Mouse (Mus musculus): ENCODE results near the gene Etnk1. TPM values are rescaled to one million over a fixed set of nuclear protein-coding genes. Genes with fewer than 3 reads are reported as not detected.

The Etnk1 gene
- total and polyA plus RNA-seq, 2 experiments, result 14.0 to 26.4 TPM

GRCm38 (mm10) chr6:143160572-143161231 lies 6.3 kb upstream of the Etnk1 start:
- WGBS, result 57% methylated on average over 6 of the region's 6 CpGs

GRCm38 (mm10) chr6:143162161-143162877 lies 4.7 kb upstream of the Etnk1 start:
- H3K36me3 ChIP-seq (ENCODE audit: control insufficient read depth, insufficient read depth, low read length), result no peaks in the 10 kb centered on the region
- no peaks in the 10 kb centered on the region for H3K27me3 ChIP-seq (ENCODE audit: control insufficient read depth, insufficient read depth, low read length)
- no peaks in the 10 kb centered on the region for H3K79me2 ChIP-seq (ENCODE audit: control insufficient read depth, insufficient read depth, low read length)
- peaks cover 3% of the 10 kb centered on the region for H3K4me1 ChIP-seq (ENCODE audit: control insufficient read depth, insufficient read depth, low read length)
- no peak overlapping the region for H3K27ac ChIP-seq (replicated peaks; ENCODE audit: insufficient read depth, low read depth, low read length)
- H3K4me3 ChIP-seq (ENCODE audit: insufficient read depth, low read depth, low read length), result no peak overlapping the region
- TF ChIP-seq POLR2A (IDR thresholded peaks at IDR 0.05; ENCODE audit: extremely low read depth, insufficient read depth, low read length), result no peak
- TF ChIP-seq CTCF (IDR thresholded peaks at IDR 0.05; ENCODE audit: low read depth, low read length), result no peak
- no peak overlapping the region for H3K9ac ChIP-seq (ENCODE audit: low read depth, low read length)
- WGBS, result 83% methylated on average over 11 of the region's 12 CpGs
- no peak for DNase-seq (ENCODE audit: extremely low read depth, low read depth, low spot score)

More at GRCm38 (mm10) chr6:143160572-143161231, 6.3 kb upstream of the Etnk1 start:
- no peak for DNase-seq (ENCODE audit: extremely low read depth, low read depth, low spot score)
- H3K36me3 ChIP-seq (ENCODE audit: control insufficient read depth, insufficient read depth, low read length), result no peaks in the 10 kb centered on the region
- no peak overlapping the region for H3K4me3 ChIP-seq (ENCODE audit: insufficient read depth, low read depth, low read length)
- no peak overlapping the region for H3K27ac ChIP-seq (replicated peaks; ENCODE audit: insufficient read depth, low read depth, low read length)
- H3K79me2 ChIP-seq (ENCODE audit: control insufficient read depth, insufficient read depth, low read length), result no peaks in the 10 kb centered on the region
- H3K27me3 ChIP-seq (ENCODE audit: control insufficient read depth, insufficient read depth, low read length), result no peaks in the 10 kb centered on the region
- no peak for TF ChIP-seq CTCF (IDR thresholded peaks at IDR 0.05; ENCODE audit: low read depth, low read length)
- H3K9ac ChIP-seq (ENCODE audit: low read depth, low read length), result no peak overlapping the region
- no peaks in the 10 kb centered on the region for H3K4me1 ChIP-seq (ENCODE audit: control insufficient read depth, insufficient read depth, low read length)

- WGBS, result 83% methylated on average over 15 of the region's 15 CpGs
These were observed 2.8 kb upstream of the Etnk1 start for GRCm38 (mm10) chr6:143163956-143164905.

GRCm38 (mm10) chr6:143164906-143165255 lies 2.1 kb upstream of the Etnk1 start:
- TF ChIP-seq POLR2A (IDR thresholded peaks at IDR 0.05; ENCODE audit: extremely low read depth, insufficient read depth, low read length) (no peak), CTCF (IDR thresholded peaks at IDR 0.05; ENCODE audit: low read depth, low read length) (no peak)
- H3K9ac ChIP-seq (ENCODE audit: low read depth, low read length), result no peak overlapping the region
- H3K27ac ChIP-seq (replicated peaks; ENCODE audit: insufficient read depth, low read depth, low read length), result no peak overlapping the region
- no peaks in the 10 kb centered on the region for H3K27me3 ChIP-seq (ENCODE audit: control insufficient read depth, insufficient read depth, low read length)
- DNase-seq (ENCODE audit: extremely low read depth, low read depth, low spot score), result no peak
- no peak overlapping the region for H3K4me3 ChIP-seq (ENCODE audit: insufficient read depth, low read depth, low read length)
- WGBS, result 95% methylated on average over 8 of the region's 8 CpGs
- H3K36me3 ChIP-seq (ENCODE audit: control insufficient read depth, insufficient read depth, low read length), result no peaks in the 10 kb centered on the region
- peaks cover 4% of the 10 kb centered on the region; the same call in 1 of the 2 replicates for H3K79me2 ChIP-seq (ENCODE audit: control insufficient read depth, insufficient read depth, low read length)
- H3K4me1 ChIP-seq (ENCODE audit: control insufficient read depth, insufficient read depth, low read length), result peaks cover 9% of the 10 kb centered on the region

More at GRCm38 (mm10) chr6:143163956-143164905, 2.8 kb upstream of the Etnk1 start:
- Histone ChIP-seq H3K27ac (replicated peaks; ENCODE audit: insufficient read depth, low read depth, low read length) (no peak overlapping the region), H3K4me1 (ENCODE audit: control insufficient read depth, insufficient read depth, low read length) (peaks cover 6% of the 10 kb centered on the region), H3K27me3 (ENCODE audit: control insufficient read depth, insufficient read depth, low read length) (no peaks in the 10 kb centered on the region), H3K79me2 (ENCODE audit: control insufficient read depth, insufficient read depth, low read length) (peaks cover 4% of the 10 kb centered on the region; the same call in 1 of the 2 replicates), H3K4me3 (ENCODE audit: insufficient read depth, low read depth, low read length) (no peak overlapping the region), H3K36me3 (ENCODE audit: control insufficient read depth, insufficient read depth, low read length) (no peaks in the 10 kb centered on the region), H3K9ac (ENCODE audit: low read depth, low read length) (no peak overlapping the region)
- DNase-seq (ENCODE audit: extremely low read depth, low read depth, low spot score), result no peak
- no peak for TF ChIP-seq POLR2A (IDR thresholded peaks at IDR 0.05; ENCODE audit: extremely low read depth, insufficient read depth, low read length)
- TF ChIP-seq CTCF (IDR thresholded peaks at IDR 0.05; ENCODE audit: low read depth, low read length), result no peak

- Histone ChIP-seq H3K36me3 (ENCODE audit: control insufficient read depth, insufficient read depth, low read length) (no peaks in the 10 kb centered on the region), H3K4me1 (ENCODE audit: control insufficient read depth, insufficient read depth, low read length) (peaks cover 9% of the 10 kb centered on the region), H3K27me3 (ENCODE audit: control insufficient read depth, insufficient read depth, low read length) (no peaks in the 10 kb centered on the region), H3K79me2 (ENCODE audit: control insufficient read depth, insufficient read depth, low read length) (peaks cover 4% of the 10 kb centered on the region; the same call in 1 of the 2 replicates), H3K9ac (ENCODE audit: low read depth, low read length) (peak overlapping the region; percentile 34; the same call in 1 of the 2 replicates), H3K27ac (replicated peaks; ENCODE audit: insufficient read depth, low read depth, low read length) (no peak overlapping the region), H3K4me3 (ENCODE audit: insufficient read depth, low read depth, low read length) (no peak overlapping the region)
- no peak for DNase-seq (ENCODE audit: extremely low read depth, low read depth, low spot score)
- TF ChIP-seq CTCF (IDR thresholded peaks at IDR 0.05; ENCODE audit: low read depth, low read length), result no peak
- no peak for TF ChIP-seq POLR2A (IDR thresholded peaks at IDR 0.05; ENCODE audit: extremely low read depth, insufficient read depth, low read length)
- WGBS, result 68% methylated on average over 15 of the region's 15 CpGs
These were observed 1.4 kb upstream of the Etnk1 start for GRCm38 (mm10) chr6:143165404-143166257.

Measured in liver, adult 2 months (tissue).